Mouse (Mus musculus): ENCODE results near the gene Slc6a17. TPM values are rescaled to one million over a fixed set of nuclear protein-coding genes. Genes with fewer than 3 reads are reported as not detected.

Gene Slc6a17
- total RNA-seq, 2 experiments from 2014 or later, result 4.1 to 6.9 TPM

GRCm38 (mm10) chr3:107524547-107524946, 6.7 kb upstream of the Slc6a17 start:
- no peak for DNase-seq

GRCm38 (mm10) chr3:107520931-107521330, 3.1 kb upstream of the Slc6a17 start:
- DNase-seq, result no peak

GRCm38 (mm10) chr3:107516776-107517630, 815 bp downstream of the Slc6a17 start:
- DNase-seq, result no peak

GRCm38 (mm10) chr3:107515989-107516388, 1.8 kb downstream of the Slc6a17 start:
- no peak for DNase-seq

- DNase-seq, result no peak
Observed at GRCm38 (mm10) chr3:107511416-107511815, 6.4 kb downstream of the Slc6a17 start.

GRCm38 (mm10) chr3:107508696-107509095, 9.1 kb downstream of the Slc6a17 start:
- DNase-seq, result no peak

- no peak for DNase-seq
Observed at GRCm38 (mm10) chr3:107507966-107508365, 9.9 kb downstream of the Slc6a17 start.

GRCm38 (mm10) chr3:107506531-107506930, 11.3 kb downstream of the Slc6a17 start:
- no peak for DNase-seq

- DNase-seq, result peak; percentile 24
Observed at GRCm38 (mm10) chr3:107505464-107506367, 12.1 kb downstream of the Slc6a17 start.

GRCm38 (mm10) chr3:107504542-107504941, 13.3 kb downstream of the Slc6a17 start:
- DNase-seq, result no peak

- DNase-seq, result no peak
Observed at GRCm38 (mm10) chr3:107503716-107504115, 14.1 kb downstream of the Slc6a17 start.

GRCm38 (mm10) chr3:107501702-107502151, 16.1 kb downstream of the Slc6a17 start:
- DNase-seq, result peak; percentile 55 to 72

- no peak for DNase-seq
Observed at GRCm38 (mm10) chr3:107500301-107500700, 17.5 kb downstream of the Slc6a17 start.

- no peak for DNase-seq
Observed at GRCm38 (mm10) chr3:107496086-107496850, 21.6 kb downstream of the Slc6a17 start.

GRCm38 (mm10) chr3:107495524-107495923, 22.3 kb downstream of the Slc6a17 start:
- DNase-seq, result no peak

GRCm38 (mm10) chr3:107491459-107491858, 26.4 kb downstream of the Slc6a17 start:
- DNase-seq, result peak; percentile 23 to 33

GRCm38 (mm10) chr3:107488637-107489036, 29.2 kb downstream of the Slc6a17 start:
- no peak for DNase-seq

GRCm38 (mm10) chr3:107483290-107483689, 34.5 kb downstream of the Slc6a17 start:
- DNase-seq, result peak; percentile 54 to 81

- DNase-seq, result no peak
Observed at GRCm38 (mm10) chr3:107480660-107481059, 37.2 kb downstream of the Slc6a17 start.

GRCm38 (mm10) chr3:107472198-107472597, 45.6 kb downstream of the Slc6a17 start:
- DNase-seq, result peak; percentile 31 to 62

GRCm38 (mm10) chr3:107469059-107469458, 48.8 kb downstream of the Slc6a17 start:
- DNase-seq, result no peak

GRCm38 (mm10) chr3:107468106-107468505, 49.7 kb downstream of the Slc6a17 start:
- DNase-seq, result no peak

Data from heart, adult 18-20 months (tissue).